Mouse (Mus musculus) CH12.LX (cell line): ENCODE results near the gene Pde4dip. TPM values are rescaled to one million over a fixed set of nuclear protein-coding genes. Genes with fewer than 3 reads are reported as not detected.

Experiments used
- DNase-seq: peaks from one replicate; pipeline ENCODE4 v3.0.0-alpha.2; 2013; ENCODE audit errors: extremely low read depth
- H3K27ac ChIP-seq: 2 replicates; pipeline ENCODE4 v1.5.1; 2012; ENCODE audit warnings: low read depth, mild to moderate bottlenecking, control low read depth, moderate library complexity; ENCODE audit not compliant: insufficient read depth
- H3K27me3 ChIP-seq: replicated peaks from 2 replicates; pipeline ENCODE3; 2012; ENCODE audit warnings: inconsistent platforms
- H3K36me3 ChIP-seq, 2 experiments: replicated peaks in 1 of 2; 2 replicates each; pipeline versions ENCODE3 to v1.6.1; 2012; ENCODE audit warnings: inconsistent platforms in 1 of 2, low read length in 1 of 2, mild to moderate bottlenecking in 1 of 2, mixed read lengths in 1 of 2, moderate library complexity in 1 of 2; ENCODE audit not compliant: control insufficient read depth in 1 of 2, insufficient read depth in 1 of 2
- H3K4me1 ChIP-seq, 2 experiments: 2 replicates each; pipeline ENCODE4 v1.6.1; 2012; ENCODE audit warnings: inconsistent platforms in 1 of 2, moderate library complexity in 1 of 2; ENCODE audit not compliant: insufficient read depth in 2 of 2, control insufficient read depth in 1 of 2
- H3K4me2 ChIP-seq: 2 replicates; pipeline ENCODE4 v1.6.1; 2012; ENCODE audit warnings: low read depth, mild to moderate bottlenecking, control low read depth; ENCODE audit not compliant: poor library complexity, insufficient read depth, severe bottlenecking
- H3K4me3 ChIP-seq, 3 experiments: fragments of 150-350 bp in 1 of 3; sonication (generic) in 1 of 3; replicated peaks in 1 of 3; 2 replicates each; pipeline versions ENCODE3 to v1.5.1; 2011 to 2012; ENCODE audit warnings: low read depth in 2 of 3, low read length in 2 of 3, mild to moderate bottlenecking in 2 of 3, moderate library complexity in 2 of 3, control low read depth in 1 of 3, improper control_type of control experiment in 1 of 3, inconsistent platforms in 1 of 3, mixed read lengths in 1 of 3; ENCODE audit not compliant: poor library complexity in 1 of 3
- H3K79me2 ChIP-seq: replicated peaks from 2 replicates; pipeline ENCODE4 v1.6.1; 2012; ENCODE audit warnings: mild to moderate bottlenecking, moderate library complexity; ENCODE audit not compliant: control insufficient read depth, poor library complexity, insufficient read depth, severe bottlenecking; ENCODE audit errors: extremely low read depth
- H3K9ac ChIP-seq: 2 replicates; pipeline ENCODE4 v1.6.1; 2012; ENCODE audit warnings: low read depth, mild to moderate bottlenecking, control low read depth, moderate library complexity; ENCODE audit not compliant: insufficient read depth
- H3K9me3 ChIP-seq: replicated peaks from 2 replicates; pipeline ENCODE3; 2012; ENCODE audit warnings: low read length, inconsistent platforms, mixed read lengths
- BHLHE40 ChIP-seq: IDR thresholded peaks from 2 replicates; pipeline ENCODE4 v1.6.1; 2011; ENCODE audit warnings: mild to moderate bottlenecking, low read depth, low read length, improper control_type of control experiment
- CHD1 ChIP-seq: IDR thresholded peaks from 2 replicates; pipeline ENCODE4 v1.6.1; 2012; ENCODE audit warnings: low read depth, low read length, improper control_type of control experiment, inconsistent platforms
- CHD2 ChIP-seq: IDR thresholded peaks from 2 replicates; pipeline ENCODE4 v1.6.1; 2011; ENCODE audit warnings: low read length, improper control_type of control experiment
- CTCF ChIP-seq, 2 experiments: IDR thresholded peaks in 1 of 2; conservative IDR thresholded peaks in 1 of 2; 2 replicates each; pipeline ENCODE4 v1.5.1; 2011 to 2012; ENCODE audit warnings: low read depth in 2 of 2, low read length in 2 of 2, improper control_type of control experiment in 1 of 2, inconsistent platforms in 1 of 2, mild to moderate bottlenecking in 1 of 2, moderate library complexity in 1 of 2
- E2F4 ChIP-seq: IDR thresholded peaks from 2 replicates; pipeline ENCODE4 v1.6.1; 2011; ENCODE audit warnings: low read depth, low read length, improper control_type of control experiment; ENCODE audit not compliant: insufficient replicate concordance
- ELF1 ChIP-seq: IDR thresholded peaks from 2 replicates; pipeline ENCODE4 v1.6.1; 2014; ENCODE audit warnings: low read depth, mild to moderate bottlenecking, inconsistent platforms, low read length, improper control_type of control experiment
- EP300 ChIP-seq: IDR thresholded peaks from 2 replicates; pipeline ENCODE4 v1.6.1; 2011; ENCODE audit warnings: low read length, improper control_type of control experiment
- ETS1 ChIP-seq: conservative IDR thresholded peaks from 2 replicates; pipeline ENCODE4 v1.6.1; 2012; ENCODE audit warnings: low read depth, mild to moderate bottlenecking, inconsistent platforms, low read length, improper control_type of control experiment, moderate library complexity
- HCFC1 ChIP-seq: IDR thresholded peaks from 2 replicates; pipeline ENCODE4 v1.6.1; 2012; ENCODE audit warnings: low read depth, mild to moderate bottlenecking, inconsistent platforms, low read length, improper control_type of control experiment
- IRF4 ChIP-seq: IDR thresholded peaks from 2 replicates; pipeline ENCODE4 v1.6.1; 2014; ENCODE audit warnings: low read depth, mild to moderate bottlenecking, inconsistent platforms, low read length, improper control_type of control experiment
- JUN ChIP-seq: IDR thresholded peaks from 2 replicates; pipeline ENCODE4 v1.6.1; 2011; ENCODE audit warnings: low read depth, mild to moderate bottlenecking, low read length, improper control_type of control experiment, moderate library complexity; ENCODE audit not compliant: insufficient read depth
- KAT2A ChIP-seq: IDR thresholded peaks from 2 replicates; pipeline ENCODE4 v1.6.1; 2012; ENCODE audit warnings: low read length, improper control_type of control experiment, inconsistent platforms; ENCODE audit not compliant: insufficient replicate concordance
- MAFK ChIP-seq: IDR thresholded peaks from 2 replicates; pipeline ENCODE4 v1.6.1; 2011; ENCODE audit warnings: low read length, improper control_type of control experiment; ENCODE audit not compliant: insufficient replicate concordance
- MAZ ChIP-seq: IDR thresholded peaks from 2 replicates; pipeline ENCODE4 v1.6.1; 2012; ENCODE audit warnings: low read depth, mild to moderate bottlenecking, inconsistent platforms, low read length, improper control_type of control experiment, moderate library complexity
- MEF2A ChIP-seq: IDR thresholded peaks from 2 replicates; pipeline ENCODE4 v1.6.1; 2014; ENCODE audit warnings: low read depth, mild to moderate bottlenecking, inconsistent platforms, low read length, improper control_type of control experiment, borderline replicate concordance
- MXI1 ChIP-seq: IDR thresholded peaks from 2 replicates; pipeline ENCODE4 v1.6.1; 2011; ENCODE audit warnings: mild to moderate bottlenecking, low read depth, low read length, improper control_type of control experiment
- NRF1 ChIP-seq: IDR thresholded peaks from 2 replicates; pipeline ENCODE4 v1.6.1; 2014; ENCODE audit warnings: low read depth, mild to moderate bottlenecking, inconsistent platforms, low read length, improper control_type of control experiment, moderate library complexity
- POLR2A ChIP-seq: IDR thresholded peaks from 2 replicates; pipeline ENCODE4 v1.6.1; 2011; ENCODE audit warnings: low read depth, mild to moderate bottlenecking, improper control_type of control experiment, low read length
- POLR2AphosphoS2 ChIP-seq: IDR thresholded peaks from 2 replicates; pipeline ENCODE4 v1.6.1; 2011; ENCODE audit warnings: low read depth, low read length, improper control_type of control experiment
- RAD21 ChIP-seq: IDR thresholded peaks from 2 replicates; pipeline ENCODE4 v1.6.1; 2011; ENCODE audit warnings: low read depth, mild to moderate bottlenecking, low read length, improper control_type of control experiment, moderate library complexity
- SIN3A ChIP-seq: IDR thresholded peaks from 2 replicates; pipeline ENCODE4 v1.6.1; 2012; ENCODE audit warnings: low read length, improper control_type of control experiment, inconsistent platforms
- TCF12 ChIP-seq: IDR thresholded peaks from 2 replicates; pipeline ENCODE4 v1.6.1; 2014; ENCODE audit warnings: low read depth, mild to moderate bottlenecking, inconsistent platforms, low read length, improper control_type of control experiment
- UBTF ChIP-seq: IDR thresholded peaks from 2 replicates; pipeline ENCODE4 v1.6.1; 2012; ENCODE audit warnings: low read depth, mild to moderate bottlenecking, inconsistent platforms, low read length, improper control_type of control experiment, moderate library complexity
- USF1 ChIP-seq: IDR thresholded peaks from 2 replicates; pipeline ENCODE4 v1.6.1; 2014; ENCODE audit warnings: low read depth, mild to moderate bottlenecking, inconsistent platforms, low read length, improper control_type of control experiment
- USF2 ChIP-seq: conservative IDR thresholded peaks from 2 replicates; pipeline ENCODE4 v1.6.1; 2011; ENCODE audit warnings: low read depth, low read length, improper control_type of control experiment
- ZC3H11A ChIP-seq: IDR thresholded peaks from 2 replicates; pipeline ENCODE4 v1.6.1; 2012; ENCODE audit warnings: low read depth, mild to moderate bottlenecking, inconsistent platforms, low read length, improper control_type of control experiment
- dilution Hi-C: fragments of 300-500 bp; cut with MboI; formaldehyde crosslinking; loops from 2 replicates; pipeline ENCODE4 v1.14.3; 2020; ENCODE audit warnings: low sequenced_read_pairs; ENCODE audit not compliant: extremely low pct_unique_long_range_greater_than_20kb, extremely low pct_ligation_motif_present
- in situ Hi-C: fragments of 300-500 bp; cut with MboI; formaldehyde crosslinking; loops from 3 replicates; pipeline ENCODE4 v1.14.3; 2019; ENCODE audit warnings: low sequenced_read_pairs, low pct_ligation_motif_present, low pct_unique_long_range_greater_than_20kb, mixed read lengths
- polyA plus RNA-seq: library from polyadenylated mRNA; unstranded; fragments of >175 nt; gene quantifications from 2 replicates; pipeline ENCODE4 v1.2.1, GENCODE M21; 2012; ENCODE audit warnings: low read depth; ENCODE audit not compliant: insufficient read length
- total RNA-seq, 2 experiments: library from RNA; depleted of rRNA; stranded (reverse); fragments of 300-350 nt in 1 of 2; fragments of >200 nt in 1 of 2; gene quantifications; 2 replicates each; pipeline ENCODE4 v1.2.3; 2012 to 2014

Pde4dip gene
- total and polyA plus RNA-seq, 3 experiments = 12.4 to 21.7 (median 15.2) TPM

DNA sequence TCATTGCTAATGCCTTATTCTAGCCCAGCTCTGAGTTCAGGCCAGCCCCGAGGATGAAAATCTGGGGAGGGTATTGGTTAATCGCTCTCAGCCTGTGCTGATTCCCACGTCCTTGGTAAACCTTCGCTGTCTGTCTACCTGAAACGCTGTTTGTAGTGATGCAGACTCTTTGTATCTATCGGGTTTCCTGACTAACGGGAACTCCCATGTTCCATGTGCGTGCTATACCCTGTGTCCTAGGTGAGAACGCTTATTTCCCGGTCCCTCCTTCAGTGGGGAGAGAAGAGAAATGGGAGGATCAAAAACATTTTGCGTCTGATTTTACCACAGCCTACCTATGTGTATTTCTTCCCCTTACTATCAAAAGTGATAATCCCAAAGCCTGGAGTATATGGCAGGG, 44.3 kb upstream of the Pde4dip start:
- Histone ChIP-seq H3K4me3 (peak overlapping the region; percentile 22 to 33 (median 33)), H3K79me2 (no peaks in the 10 kb centered on the region), H3K36me3 (no peaks in the 10 kb centered on the region), H3K4me1 (peaks cover 7 to 44% of the 10 kb centered on the region in 2 experiments), H3K27ac (no peak overlapping the region), H3K4me2 (peak overlapping the region; percentile 100), H3K27me3 (no peaks in the 10 kb centered on the region), H3K9ac (peak overlapping the region; percentile 29; the same call in 1 of the 2 replicates), H3K9me3 (peaks cover 5% of the 10 kb centered on the region)
- TF ChIP-seq ZC3H11A = no peak
- no peak for TF ChIP-seq RAD21
- no peak for TF ChIP-seq POLR2A
- no peak for TF ChIP-seq HCFC1
- TF ChIP-seq POLR2AphosphoS2 = no peak
- TF ChIP-seq CTCF (conservative IDR thresholded peaks at IDR 0.05 in 1 of 2, IDR thresholded peaks at IDR 0.05 in 1 of 2; ENCODE audit: low read depth in 2 of 2, low read length in 2 of 2) = no peak
- no peak for TF ChIP-seq E2F4
- no peak for TF ChIP-seq MAFK
- no peak for TF ChIP-seq USF2
- no peak for TF ChIP-seq CHD2
- no peak for TF ChIP-seq MXI1
- TF ChIP-seq USF1 = no peak
- no peak for TF ChIP-seq CHD1
- TF ChIP-seq JUN = no peak
- TF ChIP-seq EP300 = no peak
- TF ChIP-seq BHLHE40 = no peak
- TF ChIP-seq UBTF = no peak
- DNase-seq = no peak
- dilution Hi-C loops (no loop called here), in situ Hi-C loops (no loop called here)

DNA sequence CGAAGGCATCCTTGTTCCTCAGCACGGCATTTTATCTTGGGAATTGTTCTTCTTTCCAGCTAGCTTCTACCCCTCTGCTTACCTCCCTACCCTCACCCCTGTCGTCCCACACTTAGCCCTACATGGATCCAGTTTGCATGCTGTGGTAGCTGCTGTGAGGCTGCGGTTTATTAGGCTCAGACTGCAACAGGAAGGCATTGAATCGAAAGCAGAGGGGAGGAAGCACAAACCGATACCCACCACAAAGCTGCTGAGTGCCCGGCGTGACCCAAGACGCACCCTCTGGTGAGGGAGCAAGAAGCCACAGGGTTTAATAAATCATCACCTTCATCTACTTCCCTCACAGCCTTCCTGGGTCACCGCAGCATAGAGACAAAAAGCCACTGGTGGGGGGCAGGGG, 43.6 kb upstream of the Pde4dip start:
- peak; percentile 73 for DNase-seq
- H3K9ac ChIP-seq = no peak overlapping the region

More for the DNA sequence above, 43.6 kb upstream of the Pde4dip start:
- TF ChIP-seq IRF4 (peak; percentile 44; the same call in 1 of the 2 replicates), RAD21 (no peak), MAFK (peak; percentile 67; the same call in 1 of the 2 replicates), TCF12 (no peak), BHLHE40 (peak; percentile 77), MAZ (no peak), USF1 (no peak), ETS1 (no peak; the same call in 1 of the 2 replicates), NRF1 (no peak), EP300 (peak; percentile 45), POLR2A (no peak), SIN3A (no peak), USF2 (no peak), MEF2A (no peak), POLR2AphosphoS2 (no peak), CTCF (conservative IDR thresholded peaks at IDR 0.05 in 1 of 2, IDR thresholded peaks at IDR 0.05 in 1 of 2; ENCODE audit: low read depth in 2 of 2, low read length in 2 of 2) (no peak), ELF1 (peak; percentile 20; the same call in 1 of the 2 replicates), KAT2A (no peak)
- Histone ChIP-seq H3K4me2 (peak overlapping the region; percentile 100), H3K79me2 (no peaks in the 10 kb centered on the region), H3K9me3 (peaks cover 5% of the 10 kb centered on the region), H3K36me3 (no peaks in the 10 kb centered on the region), H3K4me1 (peaks cover 7 to 38% of the 10 kb centered on the region in 2 experiments), H3K4me3 (peak overlapping the region; percentile 16 to 45 (median 32)), H3K27ac (no peak overlapping the region), H3K27me3 (no peaks in the 10 kb centered on the region)
- in situ Hi-C loops (no loop called here), dilution Hi-C loops (no loop called here)
